Mouse (Mus musculus): ENCODE measurements around the gene Arl15. TPM values are rescaled to one million over a fixed set of nuclear protein-coding genes. Genes with fewer than 3 reads are reported as not detected.

The Arl15 gene
- polyA plus RNA-seq, 1 experiment from 2014 or later = 3.7 TPM

DNA sequence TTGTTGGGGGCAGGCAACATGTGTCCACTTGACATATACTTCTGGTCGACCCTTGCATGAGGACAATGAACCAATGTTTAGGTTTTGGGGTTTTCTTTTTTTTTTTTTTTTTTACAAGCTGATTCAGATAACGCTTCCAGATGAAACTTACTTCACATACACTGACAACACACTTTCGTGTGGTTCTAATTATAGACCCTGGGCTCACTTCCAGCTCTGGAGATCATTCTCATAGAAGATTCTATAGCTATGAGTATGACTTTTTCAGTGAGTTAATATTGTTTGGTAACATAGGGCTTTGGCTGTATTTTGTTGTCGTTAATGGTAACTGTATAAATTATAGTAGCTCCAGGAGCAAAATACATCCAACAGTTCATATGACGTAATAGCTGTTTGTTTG is 306.9 kb downstream of the Arl15 start:
- 54% methylated on average over 5 of the region's 5 CpGs for WGBS
- H3K4me3 ChIP-seq (ENCODE audit: low read depth, low read length) = no peak overlapping the region
- TF ChIP-seq EP300 (optimal IDR thresholded peaks at IDR 0.05) = no peak
- no peak overlapping the region for H3K9ac ChIP-seq (ENCODE audit: low read length)
- H3K4me2 ChIP-seq (replicated peaks; ENCODE audit: low read depth) = no peak overlapping the region
- H3K27ac ChIP-seq (replicated peaks) = no peak overlapping the region
- H3K9me3 ChIP-seq (ENCODE audit: control insufficient read depth, low read length) = no peaks in the 10 kb centered on the region
- ATAC-seq (ENCODE audit: low FRiP score, low TSS enrichment) (no peak), DNase-seq (ENCODE audit: low spot score) (no peak)
- H3K27me3 ChIP-seq (ENCODE audit: control insufficient read depth, insufficient read depth, low read length) = no peaks in the 10 kb centered on the region
- no peaks in the 10 kb centered on the region for H3K4me1 ChIP-seq (replicated peaks; ENCODE audit: control insufficient read depth, insufficient read depth)
- no peaks in the 10 kb centered on the region for H3K36me3 ChIP-seq (ENCODE audit: control insufficient read depth, insufficient read depth, low read length)

DNA sequence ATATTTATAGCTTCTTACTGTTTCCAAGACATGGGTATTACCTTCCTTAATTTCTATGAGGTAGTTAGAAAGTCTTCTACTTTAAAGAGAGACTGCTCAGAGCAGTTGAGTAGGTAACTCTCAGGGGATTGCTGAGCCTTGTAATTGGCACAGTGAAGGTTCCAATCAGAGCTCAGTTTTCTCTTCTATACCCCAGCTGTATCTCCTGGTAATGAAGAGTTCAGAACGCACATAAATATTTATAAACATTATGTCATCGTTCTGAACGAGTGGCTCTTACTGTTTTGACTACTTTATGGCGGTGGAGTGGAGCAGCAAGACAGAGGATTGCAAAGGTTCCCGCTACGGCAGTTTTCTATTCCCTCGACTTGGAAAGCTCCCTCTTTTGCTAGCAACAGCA is 311.8 kb downstream of the Arl15 start:
- Histone ChIP-seq H3K4me2 (replicated peaks; ENCODE audit: low read depth) (no peak overlapping the region), H3K36me3 (ENCODE audit: control insufficient read depth, insufficient read depth, low read length) (no peaks in the 10 kb centered on the region), H3K9me3 (ENCODE audit: control insufficient read depth, low read length) (no peaks in the 10 kb centered on the region), H3K9ac (ENCODE audit: low read length) (no peak overlapping the region), H3K27ac (replicated peaks) (no peak overlapping the region), H3K27me3 (ENCODE audit: control insufficient read depth, insufficient read depth, low read length) (no peaks in the 10 kb centered on the region), H3K4me1 (replicated peaks; ENCODE audit: control insufficient read depth, insufficient read depth) (no peaks in the 10 kb centered on the region), H3K4me3 (ENCODE audit: low read depth, low read length) (no peak overlapping the region)
- TF ChIP-seq CTCF (IDR thresholded peaks at IDR 0.05; ENCODE audit: low read depth) (no peak), EP300 (optimal IDR thresholded peaks at IDR 0.05) (no peak)
- ATAC-seq (ENCODE audit: low FRiP score, low TSS enrichment) = no peak
- no peak for DNase-seq (ENCODE audit: low spot score)
- WGBS = 40% methylated on average over 7 of the region's 7 CpGs

DNA sequence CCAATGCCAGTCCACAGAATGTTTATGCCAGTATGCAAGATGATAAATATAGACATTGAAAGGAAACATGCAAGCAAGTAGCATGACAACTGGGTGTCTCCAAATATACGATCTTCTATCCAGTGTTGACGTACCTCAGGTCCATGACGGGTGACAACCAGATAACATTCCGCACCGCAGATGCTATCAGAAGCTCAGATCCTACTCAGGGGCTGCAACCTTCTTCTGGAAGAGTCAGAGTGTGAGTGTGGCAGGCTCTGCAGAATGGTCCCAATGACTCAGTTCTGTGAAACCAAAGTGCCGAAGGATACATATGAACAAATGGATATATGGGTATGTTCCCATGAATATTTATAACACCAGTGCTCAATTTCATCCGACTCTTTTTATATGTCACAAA is 313.2 kb downstream of the Arl15 start:
- no peak overlapping the region for H3K27ac ChIP-seq (replicated peaks)
- H3K36me3 ChIP-seq (ENCODE audit: control insufficient read depth, insufficient read depth, low read length) = no peaks in the 10 kb centered on the region
- no peak for TF ChIP-seq CTCF (IDR thresholded peaks at IDR 0.05; ENCODE audit: low read depth)
- TF ChIP-seq EP300 (optimal IDR thresholded peaks at IDR 0.05) = no peak
- no peak overlapping the region for H3K9ac ChIP-seq (ENCODE audit: low read length)
- no peak for DNase-seq (ENCODE audit: low spot score)
- H3K4me1 ChIP-seq (replicated peaks; ENCODE audit: control insufficient read depth, insufficient read depth) = no peaks in the 10 kb centered on the region
- H3K4me2 ChIP-seq (replicated peaks; ENCODE audit: low read depth) = no peak overlapping the region
- H3K9me3 ChIP-seq (ENCODE audit: control insufficient read depth, low read length) = no peaks in the 10 kb centered on the region
- H3K4me3 ChIP-seq (ENCODE audit: low read depth, low read length) = no peak overlapping the region
- 86% methylated on average over 7 of the region's 7 CpGs for WGBS
- no peak for ATAC-seq (ENCODE audit: low FRiP score, low TSS enrichment)
- no peaks in the 10 kb centered on the region for H3K27me3 ChIP-seq (ENCODE audit: control insufficient read depth, insufficient read depth, low read length)

GRCm38 (mm10) chr13:114109441-114109840 is 315.1 kb downstream of the Arl15 start:
- no peak for TF ChIP-seq EP300 (optimal IDR thresholded peaks at IDR 0.05)
- no peak for TF ChIP-seq CTCF (IDR thresholded peaks at IDR 0.05; ENCODE audit: low read depth)
- Histone ChIP-seq H3K36me3 (ENCODE audit: control insufficient read depth, insufficient read depth, low read length) (no peaks in the 10 kb centered on the region), H3K9me3 (ENCODE audit: control insufficient read depth, low read length) (no peaks in the 10 kb centered on the region), H3K4me2 (replicated peaks; ENCODE audit: low read depth) (no peak overlapping the region), H3K4me3 (ENCODE audit: low read depth, low read length) (no peak overlapping the region), H3K27ac (replicated peaks) (no peak overlapping the region), H3K27me3 (ENCODE audit: control insufficient read depth, insufficient read depth, low read length) (no peaks in the 10 kb centered on the region), H3K9ac (ENCODE audit: low read length) (no peak overlapping the region), H3K4me1 (replicated peaks; ENCODE audit: control insufficient read depth, insufficient read depth) (no peaks in the 10 kb centered on the region)
- ATAC-seq (ENCODE audit: low FRiP score, low TSS enrichment) (no peak), DNase-seq (ENCODE audit: low spot score) (no peak)
- 66% methylated on average over 10 of the region's 10 CpGs for WGBS

GRCm38 (mm10) chr13:114109845-114110244 is 315.5 kb downstream of the Arl15 start:
- Histone ChIP-seq H3K36me3 (ENCODE audit: control insufficient read depth, insufficient read depth, low read length) (no peaks in the 10 kb centered on the region), H3K4me1 (replicated peaks; ENCODE audit: control insufficient read depth, insufficient read depth) (no peaks in the 10 kb centered on the region), H3K9me3 (ENCODE audit: control insufficient read depth, low read length) (no peaks in the 10 kb centered on the region), H3K9ac (ENCODE audit: low read length) (no peak overlapping the region), H3K27me3 (ENCODE audit: control insufficient read depth, insufficient read depth, low read length) (no peaks in the 10 kb centered on the region), H3K27ac (replicated peaks) (no peak overlapping the region), H3K4me2 (replicated peaks; ENCODE audit: low read depth) (no peak overlapping the region), H3K4me3 (ENCODE audit: low read depth, low read length) (no peak overlapping the region)
- WGBS = 36% methylated on average over 4 of the region's 4 CpGs
- ATAC-seq (ENCODE audit: low FRiP score, low TSS enrichment) (no peak), DNase-seq (ENCODE audit: low spot score) (no peak)
- no peak for TF ChIP-seq EP300 (optimal IDR thresholded peaks at IDR 0.05)
- no peak for TF ChIP-seq CTCF (IDR thresholded peaks at IDR 0.05; ENCODE audit: low read depth)

DNA sequence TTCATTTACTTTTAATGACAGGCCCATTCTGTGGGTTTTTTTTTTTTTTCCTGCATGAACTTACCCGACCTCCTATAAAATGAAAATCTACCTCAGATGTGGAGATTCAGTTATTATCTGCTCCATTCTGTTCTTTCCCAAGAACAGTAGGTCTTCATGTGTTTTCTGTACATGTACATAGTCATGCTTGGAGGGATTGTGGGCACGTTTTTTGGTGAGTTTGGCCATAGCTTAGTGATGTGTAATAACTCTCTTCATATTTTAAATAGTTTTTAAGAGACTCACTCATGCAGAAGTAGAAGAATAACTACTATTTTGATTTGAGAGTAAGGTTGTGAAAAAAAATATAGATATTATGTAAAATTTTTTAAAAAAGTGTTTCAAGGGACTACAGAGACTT is 319.2 kb downstream of the Arl15 start:
- Histone ChIP-seq H3K36me3 (ENCODE audit: control insufficient read depth, insufficient read depth, low read length) (no peaks in the 10 kb centered on the region), H3K4me1 (replicated peaks; ENCODE audit: control insufficient read depth, insufficient read depth) (no peaks in the 10 kb centered on the region), H3K9me3 (ENCODE audit: control insufficient read depth, low read length) (no peaks in the 10 kb centered on the region), H3K4me3 (ENCODE audit: low read depth, low read length) (no peak overlapping the region), H3K4me2 (replicated peaks; ENCODE audit: low read depth) (no peak overlapping the region), H3K9ac (ENCODE audit: low read length) (no peak overlapping the region), H3K27me3 (ENCODE audit: control insufficient read depth, insufficient read depth, low read length) (no peaks in the 10 kb centered on the region), H3K27ac (replicated peaks) (no peak overlapping the region)
- 57% methylated on average over 2 of the region's 2 CpGs for WGBS
- no peak for TF ChIP-seq CTCF (IDR thresholded peaks at IDR 0.05; ENCODE audit: low read depth)
- no peak for TF ChIP-seq EP300 (optimal IDR thresholded peaks at IDR 0.05)
- ATAC-seq (ENCODE audit: low FRiP score, low TSS enrichment) (no peak), DNase-seq (ENCODE audit: low spot score) (no peak)
